Mouse (Mus musculus) olfactory bulb, adult 2 months (tissue): ENCODE data around the gene Stra8.

Experiments
- CTCF ChIP-seq: fragments of 200-500 bp; IDR thresholded peaks from 2 replicates; pipeline ENCODE4 v1.5.1; 2012; ENCODE audit warnings: low read depth, mild to moderate bottlenecking, low read length, moderate library complexity; ENCODE audit not compliant: insufficient read depth
- POLR2A ChIP-seq: fragments of 200-500 bp; IDR thresholded peaks from 2 replicates; pipeline ENCODE4 v1.6.1; 2012; ENCODE audit warnings: mild to moderate bottlenecking, low read depth, low read length, moderate library complexity; ENCODE audit not compliant: insufficient read depth

- TF ChIP-seq CTCF (no peak), POLR2A (no peak)
These were observed 47.1 kb upstream of the Stra8 start for GRCm38 (mm10) chr6:34872871-34873270.
